Mouse (Mus musculus): ENCODE measurements around the gene 2310022B05Rik. TPM values are rescaled to one million over a fixed set of nuclear protein-coding genes. Genes with fewer than 3 reads are reported as not detected.
A peak's percentile ranks its signal among the peaks of the same experiment; 100 is the strongest.

Gene 2310022B05Rik
- polyA plus RNA-seq, 1 experiment, result 47.9 TPM

- TF ChIP-seq POLR2A (IDR thresholded peaks at IDR 0.05; ENCODE audit: low read depth, low read length), result no peak
- peak overlapping the region; percentile 62 for H3K4me3 ChIP-seq (ENCODE audit: insufficient read depth, low read depth, low read length)
- peak overlapping the region; percentile 4 for H3K27ac ChIP-seq (ENCODE audit: insufficient read depth, low read depth, low read length)
- peaks cover 14% of the 10 kb centered on the region; the same call in 1 of the 2 replicates for H3K4me1 ChIP-seq (ENCODE audit: control insufficient read depth, insufficient read depth, low read length)
- no peaks in the 10 kb centered on the region for H3K36me3 ChIP-seq (ENCODE audit: control insufficient read depth, insufficient read depth, low read length)
- no peak for DNase-seq
- WGBS, result under 1% methylated on average over 49 of the region's 49 CpGs
- H3K27me3 ChIP-seq (replicated peaks; ENCODE audit: control insufficient read depth, insufficient read depth, low read length), result no peaks in the 10 kb centered on the region
Measured at GRCm38 (mm10) chr8:124662446-124663111, 590 bp downstream of the 2310022B05Rik start.

GRCm38 (mm10) chr8:124661781-124662180 lies 1.4 kb downstream of the 2310022B05Rik start:
- 45% methylated on average over 9 of the region's 9 CpGs for whole genome bisulfite sequencing
- H3K27me3 ChIP-seq (replicated peaks; ENCODE audit: control insufficient read depth, insufficient read depth, low read length), result no peaks in the 10 kb centered on the region
- peak overlapping the region; percentile 62 for H3K4me3 ChIP-seq (ENCODE audit: insufficient read depth, low read depth, low read length)
- H3K36me3 ChIP-seq (ENCODE audit: control insufficient read depth, insufficient read depth, low read length), result no peaks in the 10 kb centered on the region
- no peak for DNase-seq
- H3K27ac ChIP-seq (ENCODE audit: insufficient read depth, low read depth, low read length), result peak overlapping the region; percentile 6; the same call in 1 of the 2 replicates
- TF ChIP-seq CTCF (conservative IDR thresholded peaks at IDR 0.05; ENCODE audit: insufficient read depth, insufficient read length, low read depth, low read length), result no peak
- TF ChIP-seq POLR2A (IDR thresholded peaks at IDR 0.05; ENCODE audit: low read depth, low read length), result no peak
- H3K4me1 ChIP-seq (ENCODE audit: control insufficient read depth, insufficient read depth, low read length), result peaks cover 14% of the 10 kb centered on the region; the same call in 1 of the 2 replicates

DNA sequence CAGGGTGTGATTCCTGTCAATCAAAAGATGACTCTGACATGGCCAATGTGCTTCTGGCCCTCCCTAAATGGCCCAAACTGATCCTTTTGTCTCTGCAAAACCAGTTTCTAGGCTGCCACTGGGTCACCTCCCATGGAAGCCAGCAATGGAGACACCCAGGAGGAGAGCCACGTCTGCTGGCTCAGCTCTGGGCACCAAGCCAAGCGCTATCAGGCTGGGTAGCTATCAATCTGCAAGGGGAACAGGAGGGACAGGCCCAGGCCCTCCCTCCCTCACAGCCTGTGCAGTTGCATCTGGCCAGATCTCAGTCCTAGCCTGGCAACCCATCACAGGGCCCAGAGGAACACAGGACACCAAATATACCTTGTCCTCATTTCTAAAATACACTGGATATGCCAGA lies 4.8 kb downstream of the 2310022B05Rik start:
- Histone ChIP-seq H3K36me3 (ENCODE audit: control insufficient read depth, insufficient read depth, low read length) (no peaks in the 10 kb centered on the region), H3K4me1 (ENCODE audit: control insufficient read depth, insufficient read depth, low read length) (peaks cover 23% of the 10 kb centered on the region), H3K4me3 (ENCODE audit: insufficient read depth, low read depth, low read length) (no peak overlapping the region), H3K27me3 (replicated peaks; ENCODE audit: control insufficient read depth, insufficient read depth, low read length) (no peaks in the 10 kb centered on the region), H3K27ac (ENCODE audit: insufficient read depth, low read depth, low read length) (no peak overlapping the region)
- 35% methylated on average over 2 of the region's 2 CpGs for WGBS
- no peak for TF ChIP-seq CTCF (conservative IDR thresholded peaks at IDR 0.05; ENCODE audit: insufficient read depth, insufficient read length, low read depth, low read length)
- no peak for TF ChIP-seq POLR2A (IDR thresholded peaks at IDR 0.05; ENCODE audit: low read depth, low read length)
- peak; percentile 69 for DNase-seq

- TF ChIP-seq CTCF (conservative IDR thresholded peaks at IDR 0.05; ENCODE audit: insufficient read depth, insufficient read length, low read depth, low read length) (no peak), POLR2A (IDR thresholded peaks at IDR 0.05; ENCODE audit: low read depth, low read length) (no peak)
- 77% methylated on average over 7 of the region's 7 CpGs for WGBS
- H3K4me3 ChIP-seq (ENCODE audit: insufficient read depth, low read depth, low read length), result no peak overlapping the region
- H3K27me3 ChIP-seq (replicated peaks; ENCODE audit: control insufficient read depth, insufficient read depth, low read length), result no peaks in the 10 kb centered on the region
- no peak for DNase-seq
- no peak overlapping the region for H3K27ac ChIP-seq (ENCODE audit: insufficient read depth, low read depth, low read length)
- H3K36me3 ChIP-seq (ENCODE audit: control insufficient read depth, insufficient read depth, low read length), result no peaks in the 10 kb centered on the region
- H3K4me1 ChIP-seq (ENCODE audit: control insufficient read depth, insufficient read depth, low read length), result peaks cover 25% of the 10 kb centered on the region
Measured at GRCm38 (mm10) chr8:124657961-124658360, 5.2 kb downstream of the 2310022B05Rik start.

DNA sequence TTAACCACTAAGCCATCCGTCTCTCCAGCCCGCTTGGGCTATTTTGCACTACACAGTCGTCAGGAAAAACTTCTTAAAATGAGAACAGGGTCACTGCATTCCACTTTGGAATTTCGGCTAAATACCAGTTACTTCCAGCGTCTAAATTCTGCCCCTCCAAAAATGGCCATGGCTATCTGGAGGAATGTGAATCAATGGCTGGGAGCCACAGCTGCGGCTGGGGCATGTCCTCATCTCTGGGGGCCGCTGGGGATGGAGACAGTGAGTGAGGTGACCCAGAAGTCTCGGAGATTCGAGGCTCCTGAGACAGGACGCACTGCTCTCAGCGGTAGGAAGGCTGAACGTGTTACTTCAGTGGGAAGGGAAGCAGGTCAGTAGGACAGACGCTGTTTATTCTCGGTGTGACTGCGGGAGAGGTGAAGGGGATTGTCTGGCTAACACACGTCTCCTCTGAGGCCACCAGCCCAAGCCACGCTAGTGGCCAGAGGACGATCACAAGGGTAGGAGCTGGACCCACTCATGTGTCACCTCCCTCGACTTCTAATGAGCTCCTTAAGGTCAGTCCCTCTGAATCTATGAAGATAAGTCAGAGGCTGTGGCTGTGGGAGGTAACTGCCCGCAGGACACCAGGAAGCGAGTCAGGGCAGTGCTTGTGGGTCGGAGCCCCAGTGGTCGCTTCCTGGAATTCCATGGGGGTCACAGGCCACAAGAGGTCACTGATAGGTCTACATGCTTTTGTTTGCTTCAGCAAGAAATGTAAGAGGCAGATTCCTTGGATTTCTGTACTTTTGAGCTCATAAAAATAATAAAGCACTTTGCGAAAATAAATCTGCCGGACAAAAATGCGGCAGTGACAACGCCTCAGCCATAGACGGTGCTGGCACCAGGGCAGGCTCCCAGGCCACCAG lies 9.3 kb downstream of the 2310022B05Rik start:
- H3K27ac ChIP-seq (ENCODE audit: insufficient read depth, low read depth, low read length), result peak overlapping the region; percentile 41; the same call in 1 of the 2 replicates
- no peaks in the 10 kb centered on the region for H3K27me3 ChIP-seq (replicated peaks; ENCODE audit: control insufficient read depth, insufficient read depth, low read length)
- H3K4me3 ChIP-seq (ENCODE audit: insufficient read depth, low read depth, low read length), result no peak overlapping the region
- H3K4me1 ChIP-seq (ENCODE audit: control insufficient read depth, insufficient read depth, low read length), result peaks cover 28% of the 10 kb centered on the region
- WGBS, result 49% methylated on average over 28 of the region's 28 CpGs
- TF ChIP-seq CTCF (conservative IDR thresholded peaks at IDR 0.05; ENCODE audit: insufficient read depth, insufficient read length, low read depth, low read length), result no peak
- no peak for TF ChIP-seq POLR2A (IDR thresholded peaks at IDR 0.05; ENCODE audit: low read depth, low read length)
- peak; percentile 74 for DNase-seq
- no peaks in the 10 kb centered on the region; the same call in 1 of the 2 replicates for H3K36me3 ChIP-seq (ENCODE audit: control insufficient read depth, insufficient read depth, low read length)

GRCm38 (mm10) chr8:124652546-124652945 lies 10.6 kb downstream of the 2310022B05Rik start:
- Histone ChIP-seq H3K27ac (ENCODE audit: insufficient read depth, low read depth, low read length) (peak overlapping the region; percentile 3; the same call in 1 of the 2 replicates), H3K4me1 (ENCODE audit: control insufficient read depth, insufficient read depth, low read length) (peaks cover 22% of the 10 kb centered on the region), H3K27me3 (replicated peaks; ENCODE audit: control insufficient read depth, insufficient read depth, low read length) (no peaks in the 10 kb centered on the region), H3K36me3 (ENCODE audit: control insufficient read depth, insufficient read depth, low read length) (no peaks in the 10 kb centered on the region; the same call in 1 of the 2 replicates), H3K4me3 (ENCODE audit: insufficient read depth, low read depth, low read length) (no peak overlapping the region)
- WGBS, result 10% methylated on average over 4 of the region's 4 CpGs
- TF ChIP-seq CTCF (conservative IDR thresholded peaks at IDR 0.05; ENCODE audit: insufficient read depth, insufficient read length, low read depth, low read length), result no peak
- no peak for TF ChIP-seq POLR2A (IDR thresholded peaks at IDR 0.05; ENCODE audit: low read depth, low read length)
- DNase-seq, result peak; percentile 25

DNA sequence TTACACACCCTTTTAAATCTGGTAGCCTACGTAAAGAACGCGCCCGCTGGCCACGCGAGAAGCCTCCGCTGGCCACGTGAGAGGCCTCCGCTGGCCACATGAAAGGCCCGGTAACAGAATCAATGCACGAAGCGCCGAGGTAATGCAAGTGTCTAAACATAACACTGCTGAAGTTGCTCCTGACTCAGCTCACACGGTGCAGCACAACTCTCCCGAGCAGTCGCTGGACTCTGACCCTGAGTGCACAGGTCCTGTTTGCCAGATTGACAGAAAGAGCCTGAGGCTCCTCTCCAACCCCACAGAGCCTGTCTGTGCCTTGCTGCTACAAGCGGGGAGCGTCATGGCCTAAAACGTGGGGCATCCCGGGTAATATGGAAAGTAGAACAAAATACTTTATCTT lies 11.4 kb downstream of the 2310022B05Rik start:
- WGBS, result 64% methylated on average over 20 of the region's 20 CpGs
- H3K27me3 ChIP-seq (replicated peaks; ENCODE audit: control insufficient read depth, insufficient read depth, low read length), result no peaks in the 10 kb centered on the region
- peak; percentile 93 for DNase-seq
- H3K36me3 ChIP-seq (ENCODE audit: control insufficient read depth, insufficient read depth, low read length), result no peaks in the 10 kb centered on the region; the same call in 1 of the 2 replicates
- peaks cover 22% of the 10 kb centered on the region for H3K4me1 ChIP-seq (ENCODE audit: control insufficient read depth, insufficient read depth, low read length)
- H3K27ac ChIP-seq (ENCODE audit: insufficient read depth, low read depth, low read length), result peak overlapping the region; percentile 41
- TF ChIP-seq CTCF (conservative IDR thresholded peaks at IDR 0.05; ENCODE audit: insufficient read depth, insufficient read length, low read depth, low read length), result no peak
- no peak for TF ChIP-seq POLR2A (IDR thresholded peaks at IDR 0.05; ENCODE audit: low read depth, low read length)
- H3K4me3 ChIP-seq (ENCODE audit: insufficient read depth, low read depth, low read length), result no peak overlapping the region

All from kidney, adult 2 months (tissue).